Mouse (Mus musculus): ENCODE measurements around the gene Rsbn1. TPM values are rescaled to one million over a fixed set of nuclear protein-coding genes. Genes with fewer than 3 reads are reported as not detected.

Gene Rsbn1
- polyA plus RNA-seq, 1 experiment, result 22.2 TPM

- H3K36me3 ChIP-seq (ENCODE audit: control insufficient read depth, insufficient read depth, low read length, poor library complexity, severe bottlenecking), result no peaks in the 10 kb centered on the region
These were observed 74.0 kb downstream of the Rsbn1 start for GRCm38 (mm10) chr3:103987831-103988432.

GRCm38 (mm10) chr3:103989352-103989751 lies 75.4 kb downstream of the Rsbn1 start:
- H3K36me3 ChIP-seq (ENCODE audit: control insufficient read depth, insufficient read depth, low read length, poor library complexity, severe bottlenecking), result 0 out of 2 replicates have a peak, but pooled peaks cover 2% of the 10 kb centered on the region
- H3K27me3 ChIP-seq (ENCODE audit: control insufficient read depth, insufficient read depth, low read length, poor library complexity, severe bottlenecking), result no peaks in the 10 kb centered on the region
- TF ChIP-seq CTCF (IDR thresholded peaks at IDR 0.05; ENCODE audit: low read depth, low read length) (no peak), EP300 (IDR thresholded peaks at IDR 0.05; ENCODE audit: insufficient read depth, low read depth, low read length) (no peak), POLR2A (IDR thresholded peaks at IDR 0.05; ENCODE audit: insufficient read depth, low read length) (no peak)
- H3K4me3 ChIP-seq (ENCODE audit: low read depth, low read length), result no peak overlapping the region
- no peaks in the 10 kb centered on the region for H3K9me3 ChIP-seq (replicated peaks; ENCODE audit: control insufficient read depth, insufficient read depth, low read length, poor library complexity, severe bottlenecking)
- H3K4me1 ChIP-seq (ENCODE audit: control insufficient read depth, insufficient read depth, low read length), result no peaks in the 10 kb centered on the region
- no peak overlapping the region for H3K27ac ChIP-seq (ENCODE audit: insufficient read depth, low read length)
- H3K9ac ChIP-seq (ENCODE audit: low read depth, poor library complexity, severe bottlenecking), result no peak overlapping the region

More at GRCm38 (mm10) chr3:103987831-103988432, 74.0 kb downstream of the Rsbn1 start:
- no peaks in the 10 kb centered on the region for H3K9me3 ChIP-seq (replicated peaks; ENCODE audit: control insufficient read depth, insufficient read depth, low read length, poor library complexity, severe bottlenecking)
- TF ChIP-seq CTCF (IDR thresholded peaks at IDR 0.05; ENCODE audit: low read depth, low read length) (no peak), EP300 (IDR thresholded peaks at IDR 0.05; ENCODE audit: insufficient read depth, low read depth, low read length) (no peak), POLR2A (IDR thresholded peaks at IDR 0.05; ENCODE audit: insufficient read depth, low read length) (no peak)
- H3K27me3 ChIP-seq (ENCODE audit: control insufficient read depth, insufficient read depth, low read length, poor library complexity, severe bottlenecking), result no peaks in the 10 kb centered on the region
- no peaks in the 10 kb centered on the region for H3K4me1 ChIP-seq (ENCODE audit: control insufficient read depth, insufficient read depth, low read length)
- H3K27ac ChIP-seq (ENCODE audit: insufficient read depth, low read length), result no peak overlapping the region
- no peak overlapping the region for H3K9ac ChIP-seq (ENCODE audit: low read depth, poor library complexity, severe bottlenecking)
- no peak overlapping the region for H3K4me3 ChIP-seq (ENCODE audit: low read depth, low read length)

- TF ChIP-seq CTCF (IDR thresholded peaks at IDR 0.05; ENCODE audit: low read depth, low read length) (no peak), POLR2A (IDR thresholded peaks at IDR 0.05; ENCODE audit: insufficient read depth, low read length) (no peak), EP300 (IDR thresholded peaks at IDR 0.05; ENCODE audit: insufficient read depth, low read depth, low read length) (no peak)
- Histone ChIP-seq H3K27me3 (ENCODE audit: control insufficient read depth, insufficient read depth, low read length, poor library complexity, severe bottlenecking) (no peaks in the 10 kb centered on the region), H3K9ac (ENCODE audit: low read depth, poor library complexity, severe bottlenecking) (no peak overlapping the region), H3K36me3 (ENCODE audit: control insufficient read depth, insufficient read depth, low read length, poor library complexity, severe bottlenecking) (0 out of 2 replicates have a peak, but pooled peaks cover 2% of the 10 kb centered on the region), H3K9me3 (replicated peaks; ENCODE audit: control insufficient read depth, insufficient read depth, low read length, poor library complexity, severe bottlenecking) (no peaks in the 10 kb centered on the region), H3K27ac (ENCODE audit: insufficient read depth, low read length) (no peak overlapping the region), H3K4me3 (ENCODE audit: low read depth, low read length) (no peak overlapping the region), H3K4me1 (ENCODE audit: control insufficient read depth, insufficient read depth, low read length) (no peaks in the 10 kb centered on the region)
These were observed 77.4 kb downstream of the Rsbn1 start for GRCm38 (mm10) chr3:103991271-103991670.

GRCm38 (mm10) chr3:103998724-103999123 lies 84.8 kb downstream of the Rsbn1 start:
- Histone ChIP-seq H3K4me3 (ENCODE audit: low read depth, low read length) (no peak overlapping the region), H3K27ac (ENCODE audit: insufficient read depth, low read length) (no peak overlapping the region), H3K4me1 (ENCODE audit: control insufficient read depth, insufficient read depth, low read length) (no peaks in the 10 kb centered on the region), H3K9ac (ENCODE audit: low read depth, poor library complexity, severe bottlenecking) (no peak overlapping the region), H3K9me3 (replicated peaks; ENCODE audit: control insufficient read depth, insufficient read depth, low read length, poor library complexity, severe bottlenecking) (no peaks in the 10 kb centered on the region), H3K36me3 (ENCODE audit: control insufficient read depth, insufficient read depth, low read length, poor library complexity, severe bottlenecking) (no peaks in the 10 kb centered on the region), H3K27me3 (ENCODE audit: control insufficient read depth, insufficient read depth, low read length, poor library complexity, severe bottlenecking) (no peaks in the 10 kb centered on the region)
- TF ChIP-seq EP300 (IDR thresholded peaks at IDR 0.05; ENCODE audit: insufficient read depth, low read depth, low read length), result no peak

GRCm38 (mm10) chr3:104006896-104007466 lies 93.1 kb downstream of the Rsbn1 start:
- no peak overlapping the region for H3K4me3 ChIP-seq (ENCODE audit: low read depth, low read length)
- no peaks in the 10 kb centered on the region for H3K27me3 ChIP-seq (ENCODE audit: control insufficient read depth, insufficient read depth, low read length, poor library complexity, severe bottlenecking)
- H3K27ac ChIP-seq (ENCODE audit: insufficient read depth, low read length), result no peak overlapping the region
- no peak overlapping the region for H3K9ac ChIP-seq (ENCODE audit: low read depth, poor library complexity, severe bottlenecking)
- no peaks in the 10 kb centered on the region for H3K4me1 ChIP-seq (ENCODE audit: control insufficient read depth, insufficient read depth, low read length)
- no peaks in the 10 kb centered on the region for H3K9me3 ChIP-seq (replicated peaks; ENCODE audit: control insufficient read depth, insufficient read depth, low read length, poor library complexity, severe bottlenecking)
- H3K36me3 ChIP-seq (ENCODE audit: control insufficient read depth, insufficient read depth, low read length, poor library complexity, severe bottlenecking), result peaks cover 3% of the 10 kb centered on the region; the same call in 1 of the 2 replicates
- no peak for TF ChIP-seq CTCF (IDR thresholded peaks at IDR 0.05; ENCODE audit: low read depth, low read length)
- no peak for TF ChIP-seq EP300 (IDR thresholded peaks at IDR 0.05; ENCODE audit: insufficient read depth, low read depth, low read length)
- no peak for TF ChIP-seq POLR2A (IDR thresholded peaks at IDR 0.05; ENCODE audit: insufficient read depth, low read length)

GRCm38 (mm10) chr3:104007479-104007878 lies 93.6 kb downstream of the Rsbn1 start:
- no peak overlapping the region for H3K4me3 ChIP-seq (ENCODE audit: low read depth, low read length)
- no peak overlapping the region for H3K9ac ChIP-seq (ENCODE audit: low read depth, poor library complexity, severe bottlenecking)
- no peak overlapping the region for H3K27ac ChIP-seq (ENCODE audit: insufficient read depth, low read length)
- no peaks in the 10 kb centered on the region for H3K4me1 ChIP-seq (ENCODE audit: control insufficient read depth, insufficient read depth, low read length)
- TF ChIP-seq EP300 (IDR thresholded peaks at IDR 0.05; ENCODE audit: insufficient read depth, low read depth, low read length) (no peak), POLR2A (IDR thresholded peaks at IDR 0.05; ENCODE audit: insufficient read depth, low read length) (no peak), CTCF (IDR thresholded peaks at IDR 0.05; ENCODE audit: low read depth, low read length) (no peak)
- H3K36me3 ChIP-seq (ENCODE audit: control insufficient read depth, insufficient read depth, low read length, poor library complexity, severe bottlenecking), result peaks cover 3% of the 10 kb centered on the region; the same call in 1 of the 2 replicates
- H3K9me3 ChIP-seq (replicated peaks; ENCODE audit: control insufficient read depth, insufficient read depth, low read length, poor library complexity, severe bottlenecking), result no peaks in the 10 kb centered on the region
- H3K27me3 ChIP-seq (ENCODE audit: control insufficient read depth, insufficient read depth, low read length, poor library complexity, severe bottlenecking), result no peaks in the 10 kb centered on the region

All from ES-Bruce4 (cell line).